Mouse (Mus musculus) layer of hippocampus, adult 8-10 months (tissue): ENCODE data around the gene Fam172a. TPM values are rescaled to one million over a fixed set of nuclear protein-coding genes. Genes with fewer than 3 reads are reported as not detected.
A peak's percentile ranks its signal among the peaks of the same experiment; 100 is the strongest.

Source experiments
- DNase-seq, 2 experiments: peaks; one replicate each; pipeline ENCODE4 v3.0.0; 2022; ENCODE audit warnings: low spot score in 2 of 2
- total RNA-seq, 4 experiments: library from RNA; stranded (reverse); gene quantifications; 2 replicates each; pipeline ENCODE4 v1.2.4; 2022

Gene Fam172a
- total RNA-seq, 4 experiments from 2014 or later, result 39.1 to 42.2 (median 41.0) TPM

GRCm38 (mm10) chr13:77959493-77960272 lies 257.9 kb downstream of the Fam172a start:
- DNase-seq, result no peak

GRCm38 (mm10) chr13:77976248-77976647 lies 274.4 kb downstream of the Fam172a start:
- DNase-seq, result no peak

GRCm38 (mm10) chr13:77977121-77977520 lies 275.3 kb downstream of the Fam172a start:
- no peak for DNase-seq

- DNase-seq, result peak; percentile 15 to 62
Measured at GRCm38 (mm10) chr13:77982105-77982851, 280.4 kb downstream of the Fam172a start.

- DNase-seq, result no peak
Measured at GRCm38 (mm10) chr13:77982852-77983202, 281.0 kb downstream of the Fam172a start.

GRCm38 (mm10) chr13:77991189-77991886 lies 289.5 kb downstream of the Fam172a start:
- no peak for DNase-seq

- no peak for DNase-seq
Measured at GRCm38 (mm10) chr13:78004649-78005048, 302.8 kb downstream of the Fam172a start.

- no peak for DNase-seq
Measured at GRCm38 (mm10) chr13:78005344-78005743, 303.5 kb downstream of the Fam172a start.

GRCm38 (mm10) chr13:78010176-78010575 lies 308.3 kb downstream of the Fam172a start:
- no peak for DNase-seq

- DNase-seq, result no peak
Measured at GRCm38 (mm10) chr13:78024683-78025294, 323.0 kb downstream of the Fam172a start, which contains the start of gene Pou5f2. Gene Pou5f2, plus strand, starts transcription at chr13:78024902.

GRCm38 (mm10) chr13:78032821-78033220 lies 331.0 kb downstream of the Fam172a start:
- DNase-seq, result no peak

GRCm38 (mm10) chr13:78037203-78037602 lies 335.4 kb downstream of the Fam172a start:
- DNase-seq, result no peak

GRCm38 (mm10) chr13:78043203-78043602 lies 341.4 kb downstream of the Fam172a start:
- DNase-seq, result no peak

GRCm38 (mm10) chr13:78045116-78045515 lies 343.3 kb downstream of the Fam172a start:
- no peak for DNase-seq

- DNase-seq, result no peak
Measured at GRCm38 (mm10) chr13:78087751-78088150, 385.9 kb downstream of the Fam172a start.

- DNase-seq, result no peak
Measured at GRCm38 (mm10) chr13:78090701-78091100, 388.9 kb downstream of the Fam172a start.

GRCm38 (mm10) chr13:78091949-78092348 lies 390.1 kb downstream of the Fam172a start:
- DNase-seq, result no peak

GRCm38 (mm10) chr13:78094352-78094751 lies 392.5 kb downstream of the Fam172a start:
- no peak for DNase-seq

- DNase-seq, result no peak
Measured at GRCm38 (mm10) chr13:78095071-78095973, 393.5 kb downstream of the Fam172a start.

GRCm38 (mm10) chr13:78098858-78099445 lies 397.1 kb downstream of the Fam172a start:
- DNase-seq, result no peak
